Mouse (Mus musculus): ENCODE data around the gene Zfp174. TPM values are rescaled to one million over a fixed set of nuclear protein-coding genes. Genes with fewer than 3 reads are reported as not detected.
A peak's percentile ranks its signal among the peaks of the same experiment; 100 is the strongest.
"Not testable (repeated sequence)": the region's sequence is repeated elsewhere in the genome, so short reads cannot be mapped to it uniquely, and the experiment has no call there.

Gene Zfp174
- total RNA-seq (2021) (1 to 10 TPM; 1.3 to 1.8 TPM), polyA plus RNA-seq (2012; rRNA removed) (1.00 and 1.8 TPM in 2 replicates)
- long read RNA-seq, full-length matches to known transcripts, result 1 of 1 reads
- long read RNA-seq, partial matches to known transcripts, result 0 of 1 reads
- long read RNA-seq, other reads (novel, unspliced or antisense), result 0 of 1 reads

DNA sequence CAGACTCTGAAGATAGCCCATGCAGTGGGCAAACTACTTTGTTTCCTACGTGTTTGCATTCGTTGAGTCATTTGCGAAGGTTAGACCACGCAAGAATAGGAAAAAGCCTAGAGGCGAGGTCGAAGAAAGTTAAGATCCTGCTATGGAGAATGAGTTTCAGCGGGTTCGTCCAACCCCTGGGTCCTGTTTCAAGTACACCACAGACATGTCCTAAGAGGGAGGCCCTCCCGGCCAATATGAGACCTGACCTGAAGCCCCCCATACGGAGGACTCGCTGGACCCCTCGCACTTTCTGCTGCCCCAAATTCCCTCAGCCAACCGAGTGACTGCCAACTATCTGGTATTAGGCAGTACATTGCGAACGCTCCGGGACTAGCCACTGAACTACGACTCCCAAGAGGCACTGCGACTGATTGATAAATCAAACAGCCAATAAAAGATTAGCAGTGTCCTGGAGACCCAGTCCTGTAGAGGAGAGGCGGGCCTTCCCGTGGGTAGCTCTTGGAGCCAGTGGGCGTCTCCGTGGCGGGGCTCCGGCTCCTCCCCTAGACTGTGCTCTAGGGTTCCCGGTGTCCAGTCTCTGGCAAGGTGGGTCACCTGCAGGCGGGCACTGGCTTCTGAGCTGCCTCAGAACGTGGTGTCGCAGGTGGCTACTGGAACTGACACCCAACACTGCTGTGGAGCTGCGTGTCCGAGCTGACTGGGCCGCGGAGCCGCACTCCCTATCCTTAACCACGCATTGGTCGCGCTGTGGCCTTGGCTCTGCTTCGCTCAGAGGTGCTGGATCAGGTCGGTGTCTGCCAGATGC is at the start of gene Zfp174:
Zfp174 (plus strand) TSS at position 558 of the 808 bp plus-strand sequence.
- Histone ChIP-seq H3K4me3 (peak within 1 kb of the TSS; percentile 67), H3K9ac (ENCODE audit: low read depth, low read length) (peak within 1 kb of the TSS; percentile 84), H3K79me2 (replicated peaks; ENCODE audit: control insufficient read depth, insufficient read depth, low read length) (no peaks in the 10 kb centered on the region), H3K36me3 (ENCODE audit: control insufficient read depth, insufficient read depth, low read length) (no peaks in the 10 kb centered on the region), H3K27ac (peak within 1 kb of the TSS; percentile 82), H3K4me1 (ENCODE audit: control insufficient read depth, insufficient read depth, low read length) (no peaks in the 10 kb centered on the region; the same call in none of the 2 replicates), H3K27me3 (ENCODE audit: control insufficient read depth, insufficient read depth, low read length) (no peaks in the 10 kb centered on the region)
- peak; percentile 27; the same call in 1 of the 2 replicates for TF ChIP-seq CTCF (IDR thresholded peaks at IDR 0.05)
- TF ChIP-seq EP300 (IDR thresholded peaks at IDR 0.05; ENCODE audit: insufficient read depth, low read depth, low read length), result no peak
- peak; percentile 77 for TF ChIP-seq POLR2A (IDR thresholded peaks at IDR 0.05; ENCODE audit: insufficient read depth, low read depth, low read length)
- DNase-seq, result peak; percentile 92 to 96
- intact Hi-C loops (cut with DNase I), result loop anchor here (2.0 to 10.0 kb wide), 5 partner anchors 38 to 438 kb away; partner anchors contain the start of genes 1700037C18Rik, Cluap1, Gm20695 and Slx4
- WGBS, result 1% methylated on average over 38 of the region's 38 CpGs

DNA sequence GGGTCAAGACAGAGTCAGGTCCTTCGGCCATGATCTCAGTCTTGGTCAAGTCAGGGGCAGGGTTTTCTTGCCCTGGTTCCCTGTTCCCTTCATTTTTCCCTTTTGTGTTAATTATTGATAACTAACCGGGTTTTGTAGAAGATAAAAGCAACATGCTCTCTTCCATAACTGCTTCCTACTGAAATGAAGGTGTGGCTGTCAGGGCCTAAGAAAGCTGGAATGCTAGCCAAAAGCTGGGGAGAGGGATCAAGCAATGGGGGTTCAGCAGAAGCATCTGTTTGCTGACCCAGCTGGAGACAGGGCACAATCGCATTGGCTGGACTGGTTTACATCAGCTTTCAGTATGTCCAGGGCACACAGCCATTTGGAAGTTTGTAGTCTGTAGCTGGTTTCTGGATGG is 38.9 kb upstream of the Zfp174 start:
- Histone ChIP-seq H3K79me2 (replicated peaks; ENCODE audit: control insufficient read depth, insufficient read depth, low read length) (no peaks in the 10 kb centered on the region), H3K4me1 (ENCODE audit: control insufficient read depth, insufficient read depth, low read length) (no peaks in the 10 kb centered on the region), H3K36me3 (ENCODE audit: control insufficient read depth, insufficient read depth, low read length) (no peaks in the 10 kb centered on the region), H3K27ac (no peak overlapping the region), H3K27me3 (ENCODE audit: control insufficient read depth, insufficient read depth, low read length) (no peaks in the 10 kb centered on the region), H3K4me3 (no peak overlapping the region), H3K9ac (ENCODE audit: low read depth, low read length) (no peak overlapping the region)
- intact Hi-C loops (cut with DNase I), result no loop called here
- no peak for DNase-seq
- no peak for TF ChIP-seq CTCF (IDR thresholded peaks at IDR 0.05)
- no peak for TF ChIP-seq EP300 (IDR thresholded peaks at IDR 0.05; ENCODE audit: insufficient read depth, low read depth, low read length)
- no peak for TF ChIP-seq POLR2A (IDR thresholded peaks at IDR 0.05; ENCODE audit: insufficient read depth, low read depth, low read length)
- WGBS, result 73% methylated on average over 3 of the region's 3 CpGs

DNA sequence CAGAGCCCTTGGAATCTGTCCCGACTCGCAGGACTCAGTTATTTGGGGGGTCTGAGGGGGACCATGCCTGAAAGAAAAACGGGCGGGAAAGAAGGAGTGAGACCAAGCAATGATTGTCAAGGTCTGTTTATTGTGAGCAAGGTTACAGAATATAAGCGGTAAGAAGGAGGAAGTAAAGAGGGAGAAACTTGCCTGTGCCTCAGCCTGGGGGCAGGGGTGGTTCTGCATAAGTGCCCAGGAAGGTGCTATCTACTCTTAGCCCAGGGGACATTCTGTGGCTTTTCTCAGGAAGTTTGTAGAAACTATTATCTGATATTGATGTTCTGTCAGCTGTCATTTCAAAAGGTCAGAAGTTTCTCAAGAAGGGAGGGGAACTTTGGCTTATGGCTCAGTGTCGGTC is 32.4 kb upstream of the Zfp174 start:
- H3K27me3 ChIP-seq (ENCODE audit: control insufficient read depth, insufficient read depth, low read length); H3K79me2 ChIP-seq (replicated peaks; ENCODE audit: control insufficient read depth, insufficient read depth, low read length); H3K9ac ChIP-seq (ENCODE audit: low read depth, low read length); H3K4me3 ChIP-seq; H3K4me1 ChIP-seq (ENCODE audit: control insufficient read depth, insufficient read depth, low read length); H3K27ac ChIP-seq; intact Hi-C loops (cut with DNase I); DNase-seq; H3K36me3 ChIP-seq (ENCODE audit: control insufficient read depth, insufficient read depth, low read length): not testable (repeated sequence)
- WGBS, result 81% methylated on average over 6 of the region's 6 CpGs

DNA sequence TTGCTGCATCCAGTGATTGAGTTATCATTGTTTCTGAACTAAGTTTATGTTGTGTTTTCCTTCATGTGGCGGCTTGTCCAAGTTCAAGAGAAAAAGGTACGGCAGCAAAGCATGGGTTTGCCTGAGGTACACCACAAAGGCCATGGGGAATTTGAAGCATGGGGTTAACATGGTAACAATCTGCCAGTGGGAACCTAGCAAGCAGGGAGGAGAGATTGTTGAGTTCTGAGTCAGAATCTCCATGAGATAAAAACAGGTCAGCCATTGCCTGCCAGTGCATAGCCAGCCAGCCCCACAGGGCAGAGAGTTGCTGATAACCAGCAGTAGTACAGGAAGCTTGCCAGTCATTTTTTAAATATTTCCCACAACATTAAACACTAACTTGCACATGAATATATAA is 26.9 kb upstream of the Zfp174 start:
- H3K4me1 ChIP-seq (ENCODE audit: control insufficient read depth, insufficient read depth, low read length), result no peaks in the 10 kb centered on the region
- H3K79me2 ChIP-seq (replicated peaks; ENCODE audit: control insufficient read depth, insufficient read depth, low read length), result no peaks in the 10 kb centered on the region
- H3K4me3 ChIP-seq, result no peak overlapping the region
- no peaks in the 10 kb centered on the region for H3K36me3 ChIP-seq (ENCODE audit: control insufficient read depth, insufficient read depth, low read length)
- intact Hi-C loops (cut with DNase I), result no loop called here
- TF ChIP-seq EP300 (IDR thresholded peaks at IDR 0.05; ENCODE audit: insufficient read depth, low read depth, low read length), result no peak
- TF ChIP-seq POLR2A (IDR thresholded peaks at IDR 0.05; ENCODE audit: insufficient read depth, low read depth, low read length), result no peak
- TF ChIP-seq CTCF (IDR thresholded peaks at IDR 0.05), result no peak
- DNase-seq, result peak in 1 of 2 experiments; percentile 23
- WGBS, result 51% methylated on average over 2 of the region's 2 CpGs
- H3K27me3 ChIP-seq (ENCODE audit: control insufficient read depth, insufficient read depth, low read length), result no peaks in the 10 kb centered on the region
- H3K9ac ChIP-seq (ENCODE audit: low read depth, low read length), result no peak overlapping the region
- no peak overlapping the region for H3K27ac ChIP-seq

DNA sequence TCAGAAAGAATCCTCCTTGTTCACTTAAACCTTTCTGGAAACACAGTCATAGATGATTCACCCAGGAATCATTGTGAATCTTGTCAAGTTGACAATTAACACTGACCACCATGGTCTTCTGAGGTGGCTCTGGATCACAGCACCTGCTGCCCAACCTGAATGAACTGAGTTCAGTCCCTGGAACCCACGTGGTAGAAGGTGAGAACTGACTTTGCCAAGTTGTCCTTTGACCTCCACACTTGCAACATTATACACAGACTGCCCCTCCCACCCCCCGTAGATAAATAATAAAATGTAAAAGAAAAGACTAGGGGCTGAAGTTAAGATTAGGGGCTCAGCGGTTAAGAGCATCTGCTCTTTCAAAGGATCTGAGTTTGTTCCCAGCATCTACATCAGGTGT is 19.0 kb upstream of the Zfp174 start:
- H3K36me3 ChIP-seq (ENCODE audit: control insufficient read depth, insufficient read depth, low read length), result no peaks in the 10 kb centered on the region
- H3K27ac ChIP-seq, result no peak overlapping the region
- WGBS, result 63% methylated on average over 3 of the region's 3 CpGs
- H3K4me1 ChIP-seq (ENCODE audit: control insufficient read depth, insufficient read depth, low read length), result no peaks in the 10 kb centered on the region
- no peak for DNase-seq
- no peaks in the 10 kb centered on the region for H3K79me2 ChIP-seq (replicated peaks; ENCODE audit: control insufficient read depth, insufficient read depth, low read length)
- H3K4me3 ChIP-seq, result no peak overlapping the region
- no peaks in the 10 kb centered on the region for H3K27me3 ChIP-seq (ENCODE audit: control insufficient read depth, insufficient read depth, low read length)
- no peak for TF ChIP-seq CTCF (IDR thresholded peaks at IDR 0.05)
- H3K9ac ChIP-seq (ENCODE audit: low read depth, low read length), result no peak overlapping the region
- intact Hi-C loops (cut with DNase I), result no loop called here

DNA sequence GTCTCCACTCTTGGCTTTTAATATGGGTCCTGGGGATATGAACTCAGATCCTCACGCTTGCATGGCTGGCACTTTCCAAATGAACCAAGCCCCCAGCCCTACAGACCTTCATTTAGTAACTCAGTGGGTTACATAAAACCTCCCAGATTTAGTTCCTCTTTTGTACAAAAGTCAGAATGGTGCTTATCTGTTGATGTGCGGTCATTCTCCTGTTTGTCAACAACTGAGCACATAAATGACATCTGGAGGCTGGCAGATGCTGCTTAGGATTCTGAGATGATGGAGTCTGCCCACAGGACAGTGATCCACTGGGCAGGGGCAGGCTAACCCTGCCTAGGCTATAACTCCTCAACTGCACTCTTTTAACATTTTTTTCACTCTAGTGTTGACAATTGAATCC is 17.3 kb upstream of the Zfp174 start:
- H3K27ac ChIP-seq, result no peak overlapping the region
- no peak overlapping the region for H3K9ac ChIP-seq (ENCODE audit: low read depth, low read length)
- H3K4me1 ChIP-seq (ENCODE audit: control insufficient read depth, insufficient read depth, low read length), result no peaks in the 10 kb centered on the region
- no peaks in the 10 kb centered on the region for H3K79me2 ChIP-seq (replicated peaks; ENCODE audit: control insufficient read depth, insufficient read depth, low read length)
- no peaks in the 10 kb centered on the region for H3K36me3 ChIP-seq (ENCODE audit: control insufficient read depth, insufficient read depth, low read length)
- intact Hi-C loops (cut with DNase I), result no loop called here
- DNase-seq, result no peak
- TF ChIP-seq EP300 (IDR thresholded peaks at IDR 0.05; ENCODE audit: insufficient read depth, low read depth, low read length) (no peak), POLR2A (IDR thresholded peaks at IDR 0.05; ENCODE audit: insufficient read depth, low read depth, low read length) (no peak), CTCF (IDR thresholded peaks at IDR 0.05) (no peak)
- no peak overlapping the region for H3K4me3 ChIP-seq
- 77% methylated on average over 2 of the region's 2 CpGs for WGBS
- no peaks in the 10 kb centered on the region for H3K27me3 ChIP-seq (ENCODE audit: control insufficient read depth, insufficient read depth, low read length)

Data from heart, adult 2 months (tissue).